Mouse (Mus musculus): Measurements from ENCODE around the gene Gm10681. TPM values are rescaled to one million over a fixed set of nuclear protein-coding genes. Genes with fewer than 3 reads are reported as not detected.
A peak's percentile ranks its signal among the peaks of the same experiment; 100 is the strongest.
"Not testable (repeated sequence)": the region's sequence is repeated elsewhere in the genome, so short reads cannot be mapped to it uniquely, and the experiment has no call there.

The Gm10681 gene
- polyA plus RNA-seq (2015; fragmentation: Nextera tagmentation; extraction: Ambion mirVana), result 0.12 TPM in 1 of 2 replicates, not detected in the other

GRCm38 (mm10) chr3:98588707-98589106, at the start of gene Gm10681:
TSS of gene Gm10681 (minus strand) at chr3:98588807.
- Histone ChIP-seq H3K4me1 (ENCODE audit: control insufficient read depth, low read depth, low read length) (no peaks in the 10 kb centered on the region), H3K4me2 (ENCODE audit: low read depth, low read length) (no peak within 1 kb of the TSS), H3K36me3 (ENCODE audit: control insufficient read depth, insufficient read depth) (no peaks in the 10 kb centered on the region), H3K9me3 (replicated peaks; ENCODE audit: control insufficient read depth, low read length) (no peaks in the 10 kb centered on the region), H3K27me3 (ENCODE audit: control insufficient read depth, insufficient read depth, low read depth, low read length) (no peaks in the 10 kb centered on the region), H3K9ac (ENCODE audit: low read depth, low read length) (no peak within 1 kb of the TSS), H3K27ac (ENCODE audit: low read length) (no peak within 1 kb of the TSS), H3K4me3 (ENCODE audit: low read depth, low read length) (no peak within 1 kb of the TSS)
- ATAC-seq (ENCODE audit: low read depth), result no peak

GRCm38 (mm10) chr3:98635145-98635544, 46.5 kb upstream of the Gm10681 start:
- H3K27ac ChIP-seq (ENCODE audit: low read length), result no peak overlapping the region
- 47% methylated on average over 1 of the region's 1 CpGs for WGBS (ENCODE audit: insufficient replicate concordance)
- no peak overlapping the region for H3K4me2 ChIP-seq (ENCODE audit: low read depth, low read length)

GRCm38 (mm10) chr3:98630152-98630551, 41.5 kb upstream of the Gm10681 start, which contains the start of gene Hsd3b5:
TSS of gene Hsd3b5 (minus strand) at chr3:98630252.
- no peaks in the 10 kb centered on the region for H3K36me3 ChIP-seq (ENCODE audit: control insufficient read depth, insufficient read depth)
- H3K27ac ChIP-seq (ENCODE audit: low read length), result peak within 1 kb of the TSS; percentile 38; the same call in 1 of the 2 replicates
- no peaks in the 10 kb centered on the region for H3K4me1 ChIP-seq (ENCODE audit: control insufficient read depth, low read depth, low read length)
- H3K4me2 ChIP-seq (ENCODE audit: low read depth, low read length), result no peak within 1 kb of the TSS
- ATAC-seq (ENCODE audit: low read depth), result no peak
- H3K4me3 ChIP-seq (ENCODE audit: low read depth, low read length), result no peak within 1 kb of the TSS
- no peak within 1 kb of the TSS for H3K9ac ChIP-seq (ENCODE audit: low read depth, low read length)
- H3K9me3 ChIP-seq (replicated peaks; ENCODE audit: control insufficient read depth, low read length), result no peaks in the 10 kb centered on the region
- no peaks in the 10 kb centered on the region for H3K27me3 ChIP-seq (ENCODE audit: control insufficient read depth, insufficient read depth, low read depth, low read length)

More at GRCm38 (mm10) chr3:98635145-98635544, 46.5 kb upstream of the Gm10681 start:
- H3K9me3 ChIP-seq (replicated peaks; ENCODE audit: control insufficient read depth, low read length), result no peaks in the 10 kb centered on the region
- no peaks in the 10 kb centered on the region for H3K27me3 ChIP-seq (ENCODE audit: control insufficient read depth, insufficient read depth, low read depth, low read length)
- ATAC-seq (ENCODE audit: low read depth), result peak; percentile 63
- H3K36me3 ChIP-seq (ENCODE audit: control insufficient read depth, insufficient read depth), result no peaks in the 10 kb centered on the region
- no peak overlapping the region for H3K4me3 ChIP-seq (ENCODE audit: low read depth, low read length)
- no peaks in the 10 kb centered on the region for H3K4me1 ChIP-seq (ENCODE audit: control insufficient read depth, low read depth, low read length)
- H3K9ac ChIP-seq (ENCODE audit: low read depth, low read length), result no peak overlapping the region

- Histone ChIP-seq H3K4me1 (ENCODE audit: control insufficient read depth, low read depth, low read length) (no peaks in the 10 kb centered on the region), H3K4me3 (ENCODE audit: low read depth, low read length) (no peak overlapping the region), H3K27me3 (ENCODE audit: control insufficient read depth, insufficient read depth, low read depth, low read length) (no peaks in the 10 kb centered on the region), H3K27ac (ENCODE audit: low read length) (no peak overlapping the region; the same call in 1 of the 2 replicates), H3K4me2 (ENCODE audit: low read depth, low read length) (no peak overlapping the region), H3K9ac (ENCODE audit: low read depth, low read length) (no peak overlapping the region), H3K9me3 (replicated peaks; ENCODE audit: control insufficient read depth, low read length) (no peaks in the 10 kb centered on the region), H3K36me3 (ENCODE audit: control insufficient read depth, insufficient read depth) (no peaks in the 10 kb centered on the region)
- ATAC-seq (ENCODE audit: low read depth), result peak; percentile 67
- WGBS (ENCODE audit: insufficient replicate concordance), result 49% methylated on average over 3 of the region's 3 CpGs
Measured at GRCm38 (mm10) chr3:98629633-98630032, 41.0 kb upstream of the Gm10681 start.

- not testable (repeated sequence) for H3K9me3 ChIP-seq (replicated peaks; ENCODE audit: control insufficient read depth, low read length); H3K27ac ChIP-seq (ENCODE audit: low read length); H3K27me3 ChIP-seq (ENCODE audit: control insufficient read depth, insufficient read depth, low read depth, low read length); H3K4me2 ChIP-seq (ENCODE audit: low read depth, low read length); ATAC-seq (ENCODE audit: low read depth); H3K36me3 ChIP-seq (ENCODE audit: control insufficient read depth, insufficient read depth); H3K4me1 ChIP-seq (ENCODE audit: control insufficient read depth, low read depth, low read length); H3K9ac ChIP-seq (ENCODE audit: low read depth, low read length); H3K4me3 ChIP-seq (ENCODE audit: low read depth, low read length)
- WGBS (ENCODE audit: insufficient replicate concordance), result 45% methylated on average over 1 of the region's 1 CpGs
Measured at GRCm38 (mm10) chr3:98616786-98617185, 28.2 kb upstream of the Gm10681 start.

- H3K9me3 ChIP-seq (replicated peaks; ENCODE audit: control insufficient read depth, low read length); H3K9ac ChIP-seq (ENCODE audit: low read depth, low read length); H3K36me3 ChIP-seq (ENCODE audit: control insufficient read depth, insufficient read depth); H3K27ac ChIP-seq (ENCODE audit: low read length); H3K4me3 ChIP-seq (ENCODE audit: low read depth, low read length); H3K4me2 ChIP-seq (ENCODE audit: low read depth, low read length); H3K27me3 ChIP-seq (ENCODE audit: control insufficient read depth, insufficient read depth, low read depth, low read length); H3K4me1 ChIP-seq (ENCODE audit: control insufficient read depth, low read depth, low read length); ATAC-seq (ENCODE audit: low read depth): not testable (repeated sequence)
- WGBS (ENCODE audit: insufficient replicate concordance), result 10% methylated on average over 2 of the region's 2 CpGs
Measured at GRCm38 (mm10) chr3:98616244-98616643, 27.6 kb upstream of the Gm10681 start.

- H3K36me3 ChIP-seq (ENCODE audit: control insufficient read depth, insufficient read depth); H3K4me2 ChIP-seq (ENCODE audit: low read depth, low read length); ATAC-seq (ENCODE audit: low read depth); H3K9me3 ChIP-seq (replicated peaks; ENCODE audit: control insufficient read depth, low read length); H3K27ac ChIP-seq (ENCODE audit: low read length); H3K27me3 ChIP-seq (ENCODE audit: control insufficient read depth, insufficient read depth, low read depth, low read length); H3K9ac ChIP-seq (ENCODE audit: low read depth, low read length); H3K4me1 ChIP-seq (ENCODE audit: control insufficient read depth, low read depth, low read length); H3K4me3 ChIP-seq (ENCODE audit: low read depth, low read length): not testable (repeated sequence)
- 51% methylated on average over 2 of the region's 2 CpGs for WGBS (ENCODE audit: insufficient replicate concordance)
Measured at GRCm38 (mm10) chr3:98614406-98614927, 25.9 kb upstream of the Gm10681 start.

GRCm38 (mm10) chr3:98613963-98614362, 25.4 kb upstream of the Gm10681 start:
- Histone ChIP-seq H3K36me3 (ENCODE audit: control insufficient read depth, insufficient read depth) (no peaks in the 10 kb centered on the region), H3K27me3 (ENCODE audit: control insufficient read depth, insufficient read depth, low read depth, low read length) (no peaks in the 10 kb centered on the region), H3K4me3 (ENCODE audit: low read depth, low read length) (no peak overlapping the region), H3K27ac (ENCODE audit: low read length) (no peak overlapping the region), H3K9ac (ENCODE audit: low read depth, low read length) (no peak overlapping the region), H3K4me1 (ENCODE audit: control insufficient read depth, low read depth, low read length) (no peaks in the 10 kb centered on the region), H3K9me3 (replicated peaks; ENCODE audit: control insufficient read depth, low read length) (no peaks in the 10 kb centered on the region), H3K4me2 (ENCODE audit: low read depth, low read length) (no peak overlapping the region)
- ATAC-seq (ENCODE audit: low read depth), result no peak

- not testable (repeated sequence) for H3K9me3 ChIP-seq (replicated peaks; ENCODE audit: control insufficient read depth, low read length); H3K9ac ChIP-seq (ENCODE audit: low read depth, low read length); H3K4me2 ChIP-seq (ENCODE audit: low read depth, low read length); H3K4me3 ChIP-seq (ENCODE audit: low read depth, low read length); H3K27ac ChIP-seq (ENCODE audit: low read length); H3K36me3 ChIP-seq (ENCODE audit: control insufficient read depth, insufficient read depth); ATAC-seq (ENCODE audit: low read depth); H3K27me3 ChIP-seq (ENCODE audit: control insufficient read depth, insufficient read depth, low read depth, low read length); H3K4me1 ChIP-seq (ENCODE audit: control insufficient read depth, low read depth, low read length)
Measured at GRCm38 (mm10) chr3:98613540-98613939, 24.9 kb upstream of the Gm10681 start.

Measured in liver, embryonic 16.5 days (tissue).